In the genomic region with DNA sequence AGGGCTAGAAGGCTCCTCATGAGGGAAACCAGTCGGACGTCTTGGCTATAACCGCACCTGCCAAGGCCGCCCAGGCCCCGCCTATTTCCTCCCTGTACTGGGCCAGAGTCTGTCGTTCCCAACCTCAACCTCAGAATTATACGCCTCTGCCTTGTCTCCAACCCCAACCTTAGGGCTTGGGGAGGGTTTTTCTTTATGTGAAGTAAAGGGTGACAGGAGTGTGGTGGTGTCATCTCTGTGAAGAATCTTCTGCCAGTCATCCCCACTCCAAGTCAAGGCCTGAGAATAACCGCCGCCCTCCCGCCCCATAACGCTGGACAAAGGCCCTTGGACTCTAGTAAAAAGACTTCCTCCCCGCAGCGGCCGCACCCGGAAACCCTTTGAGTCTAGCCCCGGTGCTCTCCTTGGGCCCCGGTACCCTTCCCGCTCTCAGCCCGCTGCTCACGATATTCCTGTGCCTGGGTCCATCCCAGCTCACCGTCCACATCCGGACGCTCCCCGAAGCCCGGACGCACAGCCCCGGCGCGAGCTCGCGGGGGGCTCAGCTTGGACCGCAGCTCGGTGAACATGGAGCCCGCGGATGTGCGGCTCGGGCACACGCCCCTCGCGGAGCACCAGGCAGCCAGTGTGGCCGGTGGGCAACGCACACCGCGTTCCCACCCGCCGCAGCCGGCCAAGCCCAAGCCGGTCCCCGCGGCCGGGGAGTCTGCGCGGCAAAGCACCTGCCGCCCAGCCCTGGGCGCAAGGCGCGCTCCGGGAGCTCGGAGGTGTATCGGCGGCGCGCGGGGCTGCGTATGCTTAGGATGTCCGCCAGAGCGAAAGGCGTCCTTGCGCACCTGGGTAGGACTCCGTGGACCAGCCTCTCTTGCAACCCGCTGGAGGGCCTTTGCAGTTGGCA, we compare ENCODE assay signal across 8 mouse cellular contexts. TPM values are rescaled to one million over a fixed set of nuclear protein-coding genes. Genes with fewer than 3 reads are reported as not detected.
DNase-seq lines count a peak whose midpoint lies in the region; ATAC-seq and TF ChIP-seq lines count a peak whose summit lies in the region.

Gene Samd10, minus strand, starts transcription at position 759 of the 898 bp plus-strand sequence.

- DNase-seq in 416B (ENCODE audit: low read depth) (peak; percentile 87), Patski (ENCODE audit: low read depth, low spot score) (no peak)
- DNase-seq in kidney, postnatal 10 days: peak; percentile 77
- DNase-seq in liver, embryonic 13.5 days: peak; percentile 44
- DNase-seq in thymus, adult 18-20 months: peak; percentile 49 to 51

- in situ Hi-C loops in Patski (cut with MboI; ENCODE audit: low pct_unique_long_range_greater_than_20kb): loop anchor here (25.0 kb wide), 1 partner anchor 1386 kb away; no protein-coding TSS in a partner anchor

- peak within 1 kb of the TSS; percentile 75 for H3K4me3 ChIP-seq in heart, embryonic 15.5 days
- peak within 1 kb of the TSS; percentile 67 for H3K4me3 ChIP-seq in liver, embryonic 13.5 days (replicated peaks)
- no peak within 1 kb of the TSS for H3K4me3 ChIP-seq in myocyte

- peaks cover 33% of the 10 kb centered on the region for H3K4me1 ChIP-seq in heart, embryonic 15.5 days (replicated peaks)
- H3K4me1 ChIP-seq in liver, embryonic 13.5 days (replicated peaks): peaks cover 55% of the 10 kb centered on the region

- H3K9me3 ChIP-seq in heart, embryonic 15.5 days (replicated peaks): no peaks in the 10 kb centered on the region
- no peaks in the 10 kb centered on the region for H3K9me3 ChIP-seq in liver, embryonic 13.5 days (replicated peaks)

- no peaks in the 10 kb centered on the region for H3K27me3 ChIP-seq in Patski
- H3K27me3 ChIP-seq in heart, embryonic 15.5 days: no peaks in the 10 kb centered on the region
- H3K27me3 ChIP-seq in liver, embryonic 13.5 days: peaks cover 37% of the 10 kb centered on the region
- no peaks in the 10 kb centered on the region for H3K27me3 ChIP-seq in myocyte (ENCODE audit: control insufficient read depth, insufficient read depth, insufficient read length)

- ATAC-seq in Patski: peak; percentile 27
- ATAC-seq in common myeloid progenitor, adult 5-6 weeks (replicated peaks; ENCODE audit: low read depth, poor library complexity, severe bottlenecking): peak; percentile 34
- ATAC-seq in heart, embryonic 15.5 days (replicated peaks; ENCODE audit: insufficient number of reproducible peaks, insufficient read depth, low FRiP score, low read depth): peak; percentile 44
- 0 out of 2 replicates have a peak, but pooled peaks have one; percentile 8 for ATAC-seq in liver, embryonic 13.5 days (ENCODE audit: low read depth)

- no peak for TF ChIP-seq POLR2A in myocyte (IDR thresholded peaks at IDR 0.05; ENCODE audit: insufficient read length, low read depth)

- H3K27ac ChIP-seq in heart, embryonic 15.5 days: peak within 1 kb of the TSS; percentile 63
- no peak within 1 kb of the TSS for H3K27ac ChIP-seq in liver, embryonic 13.5 days

- H3K4me2 ChIP-seq in heart, embryonic 15.5 days: peak within 1 kb of the TSS; percentile 94
- peak within 1 kb of the TSS; percentile 91 for H3K4me2 ChIP-seq in liver, embryonic 13.5 days
- peak within 1 kb of the TSS; percentile 60 for H3K4me2 ChIP-seq in myocyte (ENCODE audit: low read depth)

- WGBS in heart, embryonic 15.5 days: 3% methylated on average over 71 of the region's 71 CpGs
- 2% methylated on average over 71 of the region's 71 CpGs for WGBS in liver, embryonic 13.5 days (ENCODE audit: insufficient replicate concordance)

- H3K36me3 ChIP-seq in heart, embryonic 15.5 days: no peaks in the 10 kb centered on the region
- no peaks in the 10 kb centered on the region for H3K36me3 ChIP-seq in liver, embryonic 13.5 days
- no peaks in the 10 kb centered on the region for H3K36me3 ChIP-seq in myocyte (ENCODE audit: control insufficient read depth, insufficient read depth)

- H3ac ChIP-seq in myocyte (ENCODE audit: control insufficient read depth, insufficient read length): no peak within 1 kb of the TSS

- POLR2A ChIA-PET in Patski (lab: Charles Lee): no interaction called here

- H3K79me2 ChIP-seq in myocyte (ENCODE audit: control insufficient read depth, insufficient read depth): peaks cover 24% of the 10 kb centered on the region

- peak within 1 kb of the TSS; percentile 76 for H3K9ac ChIP-seq in heart, embryonic 15.5 days
- peak within 1 kb of the TSS; percentile 75 for H3K9ac ChIP-seq in liver, embryonic 13.5 days

- no peak for TF ChIP-seq CTCF in Patski (IDR thresholded peaks at IDR 0.05)

- CTCF ChIA-PET in Patski (lab: Charles Lee): interaction anchor here (0.6 to 1.3 kb wide), 3 partner anchors 76 to 187 kb away, joined by 3 to 4 read pairs (median 4); no protein-coding TSS in a partner anchor

TF ChIP-seq in myocyte, 11 proteins besides CTCF, POLR2A, EP300 and RAD21:
- no peak for TF ChIP-seq SRF (IDR thresholded peaks at IDR 0.05; ENCODE audit: control insufficient read depth, insufficient read length, low read depth)
- no peak for TF ChIP-seq REST (IDR thresholded peaks at IDR 0.05; ENCODE audit: insufficient read depth, insufficient read length)
- TF ChIP-seq TCF12 (IDR thresholded peaks at IDR 0.05; ENCODE audit: insufficient read depth, poor library complexity, severe bottlenecking): no peak
- TF ChIP-seq MYOD1 (IDR thresholded peaks at IDR 0.05; ENCODE audit: control insufficient read depth in 1 of 3, insufficient read length in 2 of 3, low read depth in 2 of 3): no peak
- no peak for TF ChIP-seq USF1 (IDR thresholded peaks at IDR 0.05; ENCODE audit: low read depth)
- no peak for TF ChIP-seq POLR2AphosphoS2 (IDR thresholded peaks at IDR 0.05; ENCODE audit: insufficient read length, low read depth)
- no peak for TF ChIP-seq MAX (IDR thresholded peaks at IDR 0.05; ENCODE audit: low read depth)
- TF ChIP-seq TCF3 (IDR thresholded peaks at IDR 0.05; ENCODE audit: insufficient read length, low read depth): no peak
- no peak for TF ChIP-seq MYOG (IDR thresholded peaks at IDR 0.05; ENCODE audit: control insufficient read depth in 1 of 3, insufficient read depth in 1 of 3, insufficient read length in 2 of 3, low read depth in 2 of 3)
- TF ChIP-seq E2F4 (IDR thresholded peaks at IDR 0.05; ENCODE audit: insufficient read depth): no peak
- no peak for TF ChIP-seq CEBPB (IDR thresholded peaks at IDR 0.05; ENCODE audit: insufficient read depth, poor library complexity, severe bottlenecking)

RNA-seq across cellular contexts. Expression of gene Samd10, which starts in this region (rescaled TPM):
- polyA plus RNA-seq in Patski (2021): 22.4 TPM
- 0.87 and 1.8 TPM in 2 replicates for total RNA-seq in common myeloid progenitor, adult 5-6 weeks (2017)
- polyA plus RNA-seq in heart, embryonic 15.5 days (2015; fragmentation: Nextera tagmentation; extraction: Ambion mirVana): 9.6 and 14.9 TPM in 2 replicates
- 2.2 and 2.4 TPM in 2 replicates for polyA plus RNA-seq in liver, embryonic 13.5 days (2015; fragmentation: Nextera tagmentation; extraction: Ambion mirVana)
- 0.67 TPM for polyA plus RNA-seq in myocyte (2012; fragmentation: generic; extraction: Trizol)
